Mouse (Mus musculus): ENCODE data around the gene A530084C06Rik. TPM values are rescaled to one million over a fixed set of nuclear protein-coding genes. Genes with fewer than 3 reads are reported as not detected.

Gene A530084C06Rik
- 1.6 and 1.7 TPM in 2 replicates for polyA plus RNA-seq (2012; rRNA removed; ENCODE audit: low replicate concordance)

GRCm38 (mm10) chr13:31558521-31559418 lies at the start of gene A530084C06Rik:
TSS of gene A530084C06Rik (minus strand) at chr13:31559333.

GRCm38 (mm10) chr13:31555834-31556233 lies 3.3 kb downstream of the A530084C06Rik start, which contains the start of gene Foxq1:
TSS of gene Foxq1 (plus strand) at chr13:31556134.

Other genes with a start within 250 kb of the A530084C06Rik start
- 15.4 and 75.8 TPM in 2 replicates for gene Foxq1, start 3.2 kb downstream of the A530084C06Rik start, polyA plus RNA-seq (2012; rRNA removed; ENCODE audit: low replicate concordance)
- gene Foxf2, start 66.5 kb upstream of the A530084C06Rik start, polyA plus RNA-seq (2012; rRNA removed; ENCODE audit: low replicate concordance) = 38.8 and 38.9 TPM in 2 replicates
- 0.06 and 0.32 TPM in 2 replicates for gene Foxc1, start 247.3 kb upstream of the A530084C06Rik start, polyA plus RNA-seq (2012; rRNA removed; ENCODE audit: low replicate concordance)

All from duodenum, adult 2 months (tissue).